Mouse (Mus musculus) spleen, postnatal 10 days (tissue): ENCODE data around the gene Rad17.

Experiments used
- DNase-seq, 2 experiments: peaks; one replicate each; pipeline ENCODE4 v3.0.0; 2021 to 2022; ENCODE audit warnings: low spot score in 2 of 2

Gene Rad17

GRCm38 (mm10) chr13:100570713-100571112 is 80.1 kb downstream of the Rad17 start:
- DNase-seq: no peak

- DNase-seq: no peak
These were observed 82.5 kb downstream of the Rad17 start for GRCm38 (mm10) chr13:100568359-100568758.
